Mouse (Mus musculus): Measurements from ENCODE around the gene Dtx3l.

DNA sequence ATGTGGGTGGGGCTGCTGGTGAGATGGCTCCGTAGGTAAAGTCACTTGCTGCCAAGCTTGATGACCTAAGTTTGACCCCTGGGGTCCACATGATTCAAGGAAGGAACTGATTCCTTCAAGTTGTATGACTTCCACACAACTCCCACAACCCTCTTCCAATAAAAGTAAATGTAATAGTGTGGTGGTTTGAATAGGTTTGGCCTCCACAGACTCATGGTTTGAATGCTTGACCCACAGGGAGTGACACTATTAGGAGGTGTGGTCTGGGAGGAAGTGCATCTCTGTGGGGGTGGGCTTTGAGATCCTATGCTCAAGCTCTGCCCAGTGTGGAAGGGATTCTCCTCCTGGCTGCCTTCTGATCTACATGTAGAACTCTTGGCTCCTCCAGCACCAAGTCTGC lies 35.1 kb upstream of the Dtx3l start:
- TF ChIP-seq CTCF (IDR thresholded peaks at IDR 0.05; ENCODE audit: insufficient read depth, low read depth, low read length) (no peak), POLR2A (IDR thresholded peaks at IDR 0.05; ENCODE audit: insufficient read depth, low read depth, low read length) (no peak)
